ENCODE assay signal across 8 mouse cellular contexts in the genomic region with DNA sequence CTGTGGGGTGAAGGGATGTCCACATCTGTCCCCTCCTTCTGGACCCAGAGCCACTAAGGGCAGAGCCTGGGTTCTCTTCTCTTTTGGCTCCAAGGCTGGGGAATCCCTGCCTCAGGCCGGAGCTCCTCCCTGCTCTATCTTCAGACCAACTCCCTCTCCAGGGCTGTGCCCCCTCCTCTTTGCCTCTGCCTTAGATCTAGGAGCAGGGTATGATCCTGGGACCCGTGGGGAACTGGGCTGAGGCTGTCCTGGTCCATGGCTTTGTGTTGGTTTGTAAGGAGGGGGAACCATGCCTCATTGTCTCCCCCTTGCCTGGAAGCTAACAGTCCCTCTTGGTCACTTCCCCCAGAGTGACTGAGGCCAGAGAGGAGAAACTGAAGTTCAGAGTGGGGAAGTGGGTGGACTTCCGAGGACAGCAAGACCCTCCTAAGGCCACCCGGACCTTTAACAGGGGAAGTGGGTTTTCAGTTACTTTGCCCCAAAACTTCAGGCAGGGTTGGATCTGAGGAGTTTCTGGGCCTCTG. TPM values are rescaled to one million over a fixed set of nuclear protein-coding genes. Genes with fewer than 3 reads are reported as not detected.
DNase-seq lines count a peak whose midpoint lies in the region; ATAC-seq and TF ChIP-seq lines count a peak whose summit lies in the region.

No protein-coding gene starts in this region.

- ATAC-seq in lung, embryonic 15.5 days (ENCODE audit: borderline replicate concordance, extremely low read depth, low FRiP score, low TSS enrichment) = no peak
- ATAC-seq in forebrain, embryonic 15.5 days (replicated peaks) = no peak
- ATAC-seq in liver, embryonic 12.5 days = no peak

- 29% methylated on average over 4 of the region's 4 CpGs for WGBS in lung, embryonic 15.5 days
- WGBS in forebrain, embryonic 15.5 days = 29% methylated on average over 4 of the region's 4 CpGs
- 13% methylated on average over 4 of the region's 4 CpGs for WGBS in liver, embryonic 12.5 days (ENCODE audit: insufficient replicate concordance)
- WGBS in small intestine, adult 2 months = 54% methylated on average over 4 of the region's 4 CpGs

- H3K4me2 ChIP-seq in lung, embryonic 15.5 days = peak overlapping the region; percentile 91
- H3K4me2 ChIP-seq in forebrain, embryonic 15.5 days (replicated peaks) = peak overlapping the region; percentile 95
- peak overlapping the region; percentile 70 for H3K4me2 ChIP-seq in liver, embryonic 12.5 days

- no peak for TF ChIP-seq POLR2A in small intestine, adult 2 months (IDR thresholded peaks at IDR 0.05; ENCODE audit: low read depth, low read length)

- H3K4me3 ChIP-seq in lung, embryonic 15.5 days = peak overlapping the region; percentile 52
- peak overlapping the region; percentile 70 for H3K4me3 ChIP-seq in forebrain, embryonic 15.5 days
- peak overlapping the region; percentile 47 for H3K4me3 ChIP-seq in liver, embryonic 12.5 days
- peak overlapping the region; percentile 63 for H3K4me3 ChIP-seq in small intestine, adult 2 months (ENCODE audit: low read depth, low read length)

- peaks cover 36% of the 10 kb centered on the region for H3K27me3 ChIP-seq in lung, embryonic 15.5 days
- H3K27me3 ChIP-seq in forebrain, embryonic 15.5 days = no peaks in the 10 kb centered on the region
- H3K27me3 ChIP-seq in liver, embryonic 12.5 days (replicated peaks) = peaks cover 92% of the 10 kb centered on the region
- H3K27me3 ChIP-seq in small intestine, adult 2 months (ENCODE audit: control insufficient read depth, insufficient read depth, low read length) = peaks cover 8% of the 10 kb centered on the region; the same call in 1 of the 2 replicates

- no peak for TF ChIP-seq CTCF in small intestine, adult 2 months (IDR thresholded peaks at IDR 0.05; ENCODE audit: extremely low read depth, insufficient read length, insufficient replicate concordance, low read depth, low read length)

- H3K4me1 ChIP-seq in lung, embryonic 15.5 days = peaks cover 29% of the 10 kb centered on the region
- H3K4me1 ChIP-seq in forebrain, embryonic 15.5 days = peaks cover 30% of the 10 kb centered on the region
- peaks cover 11% of the 10 kb centered on the region for H3K4me1 ChIP-seq in liver, embryonic 12.5 days
- peaks cover 14% of the 10 kb centered on the region for H3K4me1 ChIP-seq in small intestine, adult 2 months (ENCODE audit: control insufficient read depth, insufficient read depth, insufficient read length, low read length)

- H3K9me3 ChIP-seq in lung, embryonic 15.5 days = no peaks in the 10 kb centered on the region
- no peaks in the 10 kb centered on the region for H3K9me3 ChIP-seq in forebrain, embryonic 15.5 days
- H3K9me3 ChIP-seq in liver, embryonic 12.5 days (replicated peaks) = no peaks in the 10 kb centered on the region

- no peak overlapping the region for H3K27ac ChIP-seq in lung, embryonic 15.5 days
- H3K27ac ChIP-seq in forebrain, embryonic 15.5 days (replicated peaks) = no peak overlapping the region
- no peak overlapping the region for H3K27ac ChIP-seq in liver, embryonic 12.5 days
- peak overlapping the region; percentile 7; the same call in 1 of the 2 replicates for H3K27ac ChIP-seq in small intestine, adult 2 months (ENCODE audit: insufficient read depth, low read depth, low read length)

- no peaks in the 10 kb centered on the region for H3K36me3 ChIP-seq in lung, embryonic 15.5 days
- H3K36me3 ChIP-seq in forebrain, embryonic 15.5 days = no peaks in the 10 kb centered on the region
- no peaks in the 10 kb centered on the region for H3K36me3 ChIP-seq in liver, embryonic 12.5 days
- no peaks in the 10 kb centered on the region for H3K36me3 ChIP-seq in small intestine, adult 2 months (ENCODE audit: control insufficient read depth, insufficient read depth, low read length)

- H3K9ac ChIP-seq in lung, embryonic 15.5 days = peak overlapping the region; percentile 39; the same call in 1 of the 2 replicates
- peak overlapping the region; percentile 67; the same call in 1 of the 2 replicates for H3K9ac ChIP-seq in forebrain, embryonic 15.5 days (replicated peaks)
- no peak overlapping the region for H3K9ac ChIP-seq in liver, embryonic 12.5 days

- no peak for DNase-seq in lung, postnatal 14 days
- DNase-seq in layer of hippocampus, postnatal 10 days (ENCODE audit: low spot score in 2 of 2) = no peak
- no peak for DNase-seq in spleen, adult 18-20 months
- no peak for DNase-seq in right cerebral cortex, adult 2 months (ENCODE audit: low spot score in 2 of 2)

RNA-seq across cellular contexts. Expression of gene Pdlim4, which starts 0.8 kb away (rescaled TPM):
- 13.0 and 16.4 TPM in 2 replicates for polyA plus RNA-seq in lung, embryonic 15.5 days (2015; fragmentation: Nextera tagmentation; extraction: Ambion mirVana)
- polyA plus RNA-seq in forebrain, embryonic 15.5 days (2015; fragmentation: Nextera tagmentation; extraction: Ambion mirVana) = 42.8 TPM in 2 replicates
- polyA plus RNA-seq in liver, embryonic 12.5 days (2016; fragmentation: Nextera tagmentation; extraction: Ambion mirVana) = 4.4 and 4.9 TPM in 2 replicates
- polyA plus RNA-seq in small intestine, adult 2 months (2012; rRNA removed) = 15.6 and 16.6 TPM in 2 replicates
- 10 to 100 TPM; 17.9 to 18.5 TPM for total RNA-seq in layer of hippocampus, postnatal 10 days (2021)

RNA-seq across cellular contexts. Expression of gene P4ha2, which starts 31.8 kb away (rescaled TPM):
- 37.7 and 38.4 TPM in 2 replicates for polyA plus RNA-seq in lung, embryonic 15.5 days (2015; fragmentation: Nextera tagmentation; extraction: Ambion mirVana)
- 6.0 and 6.7 TPM in 2 replicates for polyA plus RNA-seq in forebrain, embryonic 15.5 days (2015; fragmentation: Nextera tagmentation; extraction: Ambion mirVana)
- 9.9 and 10.3 TPM in 2 replicates for polyA plus RNA-seq in liver, embryonic 12.5 days (2016; fragmentation: Nextera tagmentation; extraction: Ambion mirVana)
- 1.5 and 1.8 TPM in 2 replicates for polyA plus RNA-seq in small intestine, adult 2 months (2012; rRNA removed)
- total RNA-seq in layer of hippocampus, postnatal 10 days (2021) = 10 to 100 TPM; 17.2 to 19.9 TPM

RNA-seq across cellular contexts. Expression of gene Slc22a4, which starts 40.2 kb away (rescaled TPM):
- polyA plus RNA-seq in lung, embryonic 15.5 days (2015; fragmentation: Nextera tagmentation; extraction: Ambion mirVana) = 0.51 and 0.88 TPM in 2 replicates
- polyA plus RNA-seq in forebrain, embryonic 15.5 days (2015; fragmentation: Nextera tagmentation; extraction: Ambion mirVana) = 1.1 and 1.2 TPM in 2 replicates
- 39.5 and 42.0 TPM in 2 replicates for polyA plus RNA-seq in liver, embryonic 12.5 days (2016; fragmentation: Nextera tagmentation; extraction: Ambion mirVana)
- polyA plus RNA-seq in small intestine, adult 2 months (2012; rRNA removed) = 6.3 and 18.9 TPM in 2 replicates
- 1 to 10 TPM; 6.7 to 7.6 TPM for total RNA-seq in layer of hippocampus, postnatal 10 days (2021)
